Mouse (Mus musculus) ES-E14 (cell line): ENCODE measurements around the gene Pgpep1l. TPM values are rescaled to one million over a fixed set of nuclear protein-coding genes. Genes with fewer than 3 reads are reported as not detected.
A peak's percentile ranks its signal among the peaks of the same experiment; 100 is the strongest.

Experiments used
- DNase-seq: peaks from one replicate; pipeline ENCODE4 v3.0.0-alpha.2; 2013; ENCODE audit warnings: low read depth, low spot score
- H3K27ac ChIP-seq: 2 replicates; pipeline ENCODE4 v1.5.1; 2012; ENCODE audit warnings: low read depth, mild to moderate bottlenecking, low read length, moderate library complexity, mixed read lengths; ENCODE audit not compliant: poor library complexity, insufficient read depth, severe bottlenecking
- H3K36me3 ChIP-seq: 2 replicates; pipeline ENCODE4 v1.6.1; 2012; ENCODE audit warnings: mild to moderate bottlenecking, low read length, moderate library complexity, mixed read lengths; ENCODE audit not compliant: control insufficient read depth, poor library complexity, insufficient read depth, severe bottlenecking
- H3K4me1 ChIP-seq, 2 experiments: fragments of 150-350 bp in 1 of 2; sonication (generic) in 1 of 2; 2 replicates each; pipeline ENCODE4 v1.6.1; 2012; ENCODE audit warnings: low read length in 2 of 2, mild to moderate bottlenecking in 1 of 2, mixed read lengths in 1 of 2; ENCODE audit not compliant: control insufficient read depth in 2 of 2, insufficient read depth in 2 of 2, poor library complexity in 1 of 2
- H3K4me3 ChIP-seq, 2 experiments: fragments of 150-350 bp in 1 of 2; sonication (generic) in 1 of 2; 2 replicates each; pipeline ENCODE4 v1.5.1; 2012; ENCODE audit warnings: low read length in 2 of 2, low read depth in 1 of 2, mild to moderate bottlenecking in 1 of 2, mixed read lengths in 1 of 2; ENCODE audit not compliant: insufficient read depth in 1 of 2, poor library complexity in 1 of 2, severe bottlenecking in 1 of 2
- H3K9ac ChIP-seq: 2 replicates; pipeline ENCODE4 v1.6.1; 2012; ENCODE audit warnings: low read depth, mild to moderate bottlenecking, low read length, mixed read lengths; ENCODE audit not compliant: poor library complexity, insufficient read depth, severe bottlenecking
- H3K9me3 ChIP-seq: fragments of 150-350 bp; sonication (generic); 2 replicates; pipeline ENCODE4 v1.6.1; 2012; ENCODE audit warnings: low read depth, mild to moderate bottlenecking, low read length; ENCODE audit not compliant: control insufficient read depth, insufficient read depth
- CHD2 ChIP-seq: IDR thresholded peaks from 2 replicates; pipeline ENCODE4 v1.6.1; 2014; ENCODE audit warnings: mild to moderate bottlenecking, low read depth, low read length, inconsistent platforms
- HCFC1 ChIP-seq: IDR thresholded peaks from 2 replicates; pipeline ENCODE4 v1.6.1; 2012; ENCODE audit warnings: low read length, inconsistent platforms, borderline replicate concordance; ENCODE audit not compliant: insufficient read depth
- MAFK ChIP-seq: IDR thresholded peaks from 2 replicates; pipeline ENCODE4 v1.6.1; 2014; ENCODE audit warnings: mild to moderate bottlenecking, low read depth, low read length, inconsistent platforms; ENCODE audit not compliant: insufficient read depth
- ZC3H11A ChIP-seq: IDR thresholded peaks from 2 replicates; pipeline ENCODE4 v1.6.1; 2012; ENCODE audit warnings: low read depth, mild to moderate bottlenecking, inconsistent platforms, low read length, borderline replicate concordance
- ZNF384 ChIP-seq: IDR thresholded peaks from 2 replicates; pipeline ENCODE4 v1.6.1; 2012; ENCODE audit warnings: low read depth, low read length, inconsistent platforms
- in situ Hi-C, 2 experiments: fragments of 600-800 bp; cut with MboI; formaldehyde crosslinking; loops; one replicate each; pipeline ENCODE4 v1.15.1; 2025; ENCODE audit warnings: low sequenced_read_pairs in 2 of 2, inconsistent platforms in 1 of 2; ENCODE audit not compliant: unreplicated experiment in 2 of 2
- total RNA-seq: library from RNA; depleted of rRNA; stranded (reverse); fragments of 300-350 nt; gene quantifications from 2 replicates; pipeline ENCODE4 v1.2.3, GENCODE M21; 2012

The Pgpep1l gene
- total RNA-seq, 1 experiment = 0.45 TPM

- Histone ChIP-seq H3K9me3 (no peaks in the 10 kb centered on the region), H3K4me3 (no peak overlapping the region), H3K9ac (no peak overlapping the region), H3K36me3 (no peaks in the 10 kb centered on the region), H3K27ac (peak overlapping the region; percentile 33; the same call in 1 of the 2 replicates), H3K4me1 (peaks cover 5 to 20% of the 10 kb centered on the region in 2 experiments; a peak in 2 of 4 replicates)
- no peak for DNase-seq
- peak; percentile 52; the same call in 1 of the 2 replicates for TF ChIP-seq ZNF384
- TF ChIP-seq ZC3H11A = no peak
- in situ Hi-C loops = no loop called here
These were observed 10.9 kb upstream of the Pgpep1l start for GRCm38 (mm10) chr7:68274951-68275350.

- Histone ChIP-seq H3K9ac (no peak overlapping the region), H3K4me1 (peaks cover 4 to 16% of the 10 kb centered on the region in 2 experiments; a peak in 2 of 4 replicates), H3K36me3 (no peaks in the 10 kb centered on the region), H3K27ac (peak overlapping the region; percentile 60; the same call in 1 of the 2 replicates), H3K9me3 (no peaks in the 10 kb centered on the region), H3K4me3 (no peak overlapping the region)
- in situ Hi-C loops = no loop called here
- no peak for DNase-seq
- TF ChIP-seq HCFC1 = no peak
- no peak for TF ChIP-seq MAFK
- no peak for TF ChIP-seq ZNF384
- no peak for TF ChIP-seq CHD2
- TF ChIP-seq ZC3H11A = no peak
These were observed 10.2 kb upstream of the Pgpep1l start for GRCm38 (mm10) chr7:68274218-68274617.

- H3K9me3 ChIP-seq = no peaks in the 10 kb centered on the region
- TF ChIP-seq ZC3H11A (no peak), HCFC1 (no peak), ZNF384 (no peak), MAFK (no peak)
- peak within 1 kb of the TSS; percentile 60; the same call in 1 of the 2 replicates for H3K27ac ChIP-seq
- no peaks in the 10 kb centered on the region for H3K36me3 ChIP-seq
- in situ Hi-C loops = no loop called here
- H3K9ac ChIP-seq = no peak within 1 kb of the TSS
- peaks cover 3 to 12% of the 10 kb centered on the region in 2 experiments; a peak in 2 of 4 replicates for H3K4me1 ChIP-seq
- H3K4me3 ChIP-seq = no peak within 1 kb of the TSS
- DNase-seq = no peak
These were observed 9.5 kb upstream of the Pgpep1l start, which contains the start of gene Fam169b for GRCm38 (mm10) chr7:68273515-68273914. TSS of gene Fam169b (plus strand) at chr7:68273839.

GRCm38 (mm10) chr7:68272607-68273006, 8.6 kb upstream of the Pgpep1l start:
- Histone ChIP-seq H3K9ac (no peak overlapping the region), H3K36me3 (no peaks in the 10 kb centered on the region), H3K9me3 (no peaks in the 10 kb centered on the region), H3K4me3 (no peak overlapping the region), H3K27ac (no peak overlapping the region), H3K4me1 (peaks cover 3 to 10% of the 10 kb centered on the region in 2 experiments; a peak in 2 of 4 replicates)
- TF ChIP-seq HCFC1 = no peak
- no peak for TF ChIP-seq CHD2
- no peak for TF ChIP-seq ZNF384
- TF ChIP-seq MAFK = no peak
- TF ChIP-seq ZC3H11A = no peak
- no peak for DNase-seq
- in situ Hi-C loops = no loop called here

DNA sequence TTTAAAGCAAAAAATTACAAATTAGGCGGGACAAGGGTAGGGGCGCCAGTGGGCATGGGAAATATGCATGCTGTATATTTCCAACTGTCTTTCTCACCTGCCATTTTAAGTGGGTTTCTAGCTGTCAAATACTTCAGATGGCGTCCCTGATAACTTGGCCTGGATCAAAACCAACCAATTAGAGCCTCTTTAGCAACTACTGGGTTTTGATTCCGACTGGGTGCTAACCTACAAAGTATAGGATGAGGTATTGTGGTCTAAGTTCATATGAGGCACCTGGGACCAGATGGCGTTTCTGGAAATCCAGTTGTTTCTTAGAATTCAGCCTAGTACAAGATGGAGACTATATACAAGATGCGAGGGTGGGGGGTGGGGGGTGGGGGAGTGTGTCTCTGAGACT, 7.8 kb upstream of the Pgpep1l start:
- H3K27ac ChIP-seq = no peak overlapping the region
- no peak for DNase-seq
- TF ChIP-seq ZNF384 (no peak), CHD2 (no peak), HCFC1 (no peak), MAFK (no peak)
- H3K4me1 ChIP-seq = peaks cover under 1 to 12% of the 10 kb centered on the region in 2 experiments; a peak in 2 of 4 replicates
- in situ Hi-C loops = no loop called here
- H3K36me3 ChIP-seq = no peaks in the 10 kb centered on the region
- H3K9ac ChIP-seq = no peak overlapping the region
- H3K9me3 ChIP-seq = no peaks in the 10 kb centered on the region
- H3K4me3 ChIP-seq = no peak overlapping the region
